Mouse (Mus musculus): ENCODE data around the gene Crispld2.

DNA sequence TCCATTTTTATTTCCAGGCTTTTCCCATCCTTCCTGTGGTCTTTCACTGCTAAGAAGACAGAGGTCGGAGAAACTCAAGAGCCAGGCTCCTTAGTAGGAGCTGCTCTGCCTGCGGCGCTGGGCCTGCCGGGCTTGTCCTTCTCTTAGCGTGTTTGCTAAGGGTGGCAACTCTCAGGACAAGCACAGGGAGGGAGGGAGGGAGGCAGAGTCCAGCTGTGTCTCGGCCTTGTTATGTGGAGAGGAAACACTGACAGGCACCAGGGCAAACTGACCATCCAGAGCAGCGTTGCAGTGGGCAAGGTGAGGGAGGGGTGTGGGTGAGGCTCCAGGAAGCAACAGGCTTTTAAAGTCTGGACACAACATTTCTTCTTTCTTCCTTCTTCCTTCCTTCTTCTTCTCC, 97.3 kb downstream of the Crispld2 start:
- TF ChIP-seq POLR2A (IDR thresholded peaks at IDR 0.05; ENCODE audit: borderline replicate concordance, low read depth, low read length) (no peak), CTCF (IDR thresholded peaks at IDR 0.05; ENCODE audit: low read depth, low read length) (no peak)

Data from bone marrow macrophage, adult 2 months (primary cell).